Mouse (Mus musculus) myocyte (in vitro differentiated cells): ENCODE data around the gene Pdss2. TPM values are rescaled to one million over a fixed set of nuclear protein-coding genes. Genes with fewer than 3 reads are reported as not detected.
"Not testable (repeated sequence)": the region's sequence is repeated elsewhere in the genome, so short reads cannot be mapped to it uniquely, and the experiment has no call there.

Experiments
- H3K27me3 ChIP-seq: one replicate; pipeline ENCODE4 v1.6.1; 2011; ENCODE audit not compliant: control insufficient read depth, insufficient read depth, insufficient read length
- H3K36me3 ChIP-seq: one replicate; pipeline ENCODE4 v1.6.1; 2011; ENCODE audit not compliant: control insufficient read depth, insufficient read depth
- H3K4me2 ChIP-seq: one replicate; pipeline ENCODE4 v1.6.1; 2011; ENCODE audit warnings: low read depth, control low read depth
- H3K4me3 ChIP-seq: one replicate; pipeline ENCODE4 v1.5.1; 2011; ENCODE audit warnings: mild to moderate bottlenecking, control low read depth, moderate library complexity
- H3K79me2 ChIP-seq: one replicate; pipeline ENCODE4 v1.6.1; 2011; ENCODE audit not compliant: control insufficient read depth, insufficient read depth
- H3ac ChIP-seq: one replicate; pipeline ENCODE4 v1.6.1; 2011; ENCODE audit not compliant: control insufficient read depth, insufficient read length
- CEBPB ChIP-seq: IDR thresholded peaks from 2 replicates; pipeline ENCODE4 v1.6.1; 2011; ENCODE audit warnings: mild to moderate bottlenecking, moderate library complexity; ENCODE audit not compliant: poor library complexity, insufficient read depth, severe bottlenecking
- E2F4 ChIP-seq: IDR thresholded peaks from one replicate; pipeline ENCODE4 v1.6.1; 2011; ENCODE audit warnings: mild to moderate bottlenecking, control low read depth, moderate library complexity; ENCODE audit not compliant: insufficient read depth
- MAX ChIP-seq: IDR thresholded peaks from one replicate; pipeline ENCODE4 v1.6.1; 2011; ENCODE audit warnings: low read depth, mild to moderate bottlenecking, control low read depth
- MYOD1 ChIP-seq, 3 experiments: IDR thresholded peaks; one replicate each; pipeline ENCODE4 v1.6.1; 2011; ENCODE audit warnings: control low read depth in 2 of 3, low read depth in 2 of 3, mild to moderate bottlenecking in 2 of 3, moderate library complexity in 1 of 3; ENCODE audit not compliant: insufficient read length in 2 of 3, control insufficient read depth in 1 of 3
- MYOG ChIP-seq, 3 experiments: IDR thresholded peaks; one replicate each; pipeline ENCODE4 v1.6.1; 2011; ENCODE audit warnings: control low read depth in 2 of 3, low read depth in 2 of 3, mild to moderate bottlenecking in 2 of 3; ENCODE audit not compliant: insufficient read length in 2 of 3, control insufficient read depth in 1 of 3, insufficient read depth in 1 of 3
- POLR2A ChIP-seq: IDR thresholded peaks from one replicate; pipeline ENCODE4 v1.6.1; 2011; ENCODE audit warnings: low read depth, mild to moderate bottlenecking, control low read depth, moderate library complexity; ENCODE audit not compliant: insufficient read length
- POLR2AphosphoS2 ChIP-seq: IDR thresholded peaks from one replicate; pipeline ENCODE4 v1.6.1; 2011; ENCODE audit warnings: low read depth, control low read depth; ENCODE audit not compliant: insufficient read length
- REST ChIP-seq: IDR thresholded peaks from one replicate; pipeline ENCODE4 v1.6.1; 2011; ENCODE audit warnings: mild to moderate bottlenecking, control low read depth, moderate library complexity; ENCODE audit not compliant: insufficient read depth, insufficient read length
- SRF ChIP-seq: IDR thresholded peaks from one replicate; pipeline ENCODE4 v1.6.1; 2011; ENCODE audit warnings: low read depth; ENCODE audit not compliant: control insufficient read depth, insufficient read length
- TCF12 ChIP-seq: IDR thresholded peaks from one replicate; pipeline ENCODE4 v1.6.1; 2011; ENCODE audit warnings: mild to moderate bottlenecking, control low read depth; ENCODE audit not compliant: poor library complexity, insufficient read depth, severe bottlenecking
- TCF3 ChIP-seq: IDR thresholded peaks from one replicate; pipeline ENCODE4 v1.6.1; 2011; ENCODE audit warnings: low read depth, control low read depth; ENCODE audit not compliant: insufficient read length
- USF1 ChIP-seq: IDR thresholded peaks from one replicate; pipeline ENCODE4 v1.6.1; 2011; ENCODE audit warnings: low read depth, mild to moderate bottlenecking, control low read depth, moderate library complexity
- polyA plus RNA-seq: library from polyadenylated mRNA; unstranded; fragments of >200 nt; fragmentation: generic; extraction: Trizol; gene quantifications from one replicate; pipeline ENCODE4 v1.2.1, GENCODE M21; 2012; ENCODE audit warnings: missing spikeins

Gene Pdss2
- polyA plus RNA-seq, 1 experiment = 8.5 TPM

GRCm38 (mm10) chr10:43406107-43406506, 184.8 kb downstream of the Pdss2 start:
- Histone ChIP-seq H3K4me2 (no peak overlapping the region), H3K4me3 (no peak overlapping the region), H3ac (no peak overlapping the region), H3K79me2 (no peaks in the 10 kb centered on the region), H3K36me3 (peaks cover 3% of the 10 kb centered on the region), H3K27me3 (no peaks in the 10 kb centered on the region)
- TF ChIP-seq E2F4 (no peak), POLR2AphosphoS2 (no peak), POLR2A (no peak), MYOD1 (IDR thresholded peaks at IDR 0.05; ENCODE audit: control insufficient read depth in 1 of 3, insufficient read length in 2 of 3, low read depth in 2 of 3) (no peak), SRF (no peak), MAX (no peak), CEBPB (no peak), MYOG (IDR thresholded peaks at IDR 0.05; ENCODE audit: control insufficient read depth in 1 of 3, insufficient read depth in 1 of 3, insufficient read length in 2 of 3, low read depth in 2 of 3) (no peak), USF1 (no peak), REST (no peak), TCF3 (no peak), TCF12 (no peak)

GRCm38 (mm10) chr10:43406885-43407284, 185.6 kb downstream of the Pdss2 start:
- Histone ChIP-seq H3K79me2 (no peaks in the 10 kb centered on the region), H3K27me3 (no peaks in the 10 kb centered on the region), H3K4me3 (no peak overlapping the region), H3ac (no peak overlapping the region), H3K4me2 (no peak overlapping the region), H3K36me3 (peaks cover 3% of the 10 kb centered on the region)
- no peak for TF ChIP-seq MYOD1 (IDR thresholded peaks at IDR 0.05; ENCODE audit: control insufficient read depth in 1 of 3, insufficient read length in 2 of 3, low read depth in 2 of 3)
- TF ChIP-seq TCF12 = no peak
- no peak for TF ChIP-seq TCF3
- TF ChIP-seq POLR2A = no peak
- TF ChIP-seq E2F4 = no peak
- TF ChIP-seq CEBPB = no peak
- no peak for TF ChIP-seq REST

- TF ChIP-seq USF1 = no peak
- TF ChIP-seq SRF = no peak
- TF ChIP-seq MYOD1 (IDR thresholded peaks at IDR 0.05; ENCODE audit: control insufficient read depth in 1 of 3, insufficient read length in 2 of 3, low read depth in 2 of 3) = no peak
- TF ChIP-seq MAX = no peak
- no peak for TF ChIP-seq TCF3
- TF ChIP-seq E2F4 = no peak
- TF ChIP-seq POLR2AphosphoS2 = no peak
- no peak for TF ChIP-seq POLR2A
- no peak for TF ChIP-seq MYOG (IDR thresholded peaks at IDR 0.05; ENCODE audit: control insufficient read depth in 1 of 3, insufficient read depth in 1 of 3, insufficient read length in 2 of 3, low read depth in 2 of 3)
- no peak for TF ChIP-seq TCF12
- TF ChIP-seq CEBPB = no peak
- no peak for TF ChIP-seq REST
- H3K36me3 ChIP-seq = no peaks in the 10 kb centered on the region
- H3K4me3 ChIP-seq = no peak overlapping the region
- no peaks in the 10 kb centered on the region for H3K27me3 ChIP-seq
- no peaks in the 10 kb centered on the region for H3K79me2 ChIP-seq
- H3ac ChIP-seq = no peak overlapping the region
- H3K4me2 ChIP-seq = no peak overlapping the region
Observed at GRCm38 (mm10) chr10:43409506-43410230, 188.4 kb downstream of the Pdss2 start.

- H3K4me3 ChIP-seq, H3K79me2 ChIP-seq, H3K36me3 ChIP-seq, H3K4me2 ChIP-seq, H3K27me3 ChIP-seq, H3ac ChIP-seq: not testable (repeated sequence)
Observed at GRCm38 (mm10) chr10:43411164-43411563, 189.9 kb downstream of the Pdss2 start.

GRCm38 (mm10) chr10:43417346-43417745, 196.1 kb downstream of the Pdss2 start:
- TF ChIP-seq SRF = no peak
- TF ChIP-seq POLR2A = no peak
- TF ChIP-seq MYOG (IDR thresholded peaks at IDR 0.05; ENCODE audit: control insufficient read depth in 1 of 3, insufficient read depth in 1 of 3, insufficient read length in 2 of 3, low read depth in 2 of 3) = no peak
- TF ChIP-seq MAX = no peak
- TF ChIP-seq E2F4 = no peak
- TF ChIP-seq MYOD1 (IDR thresholded peaks at IDR 0.05; ENCODE audit: control insufficient read depth in 1 of 3, insufficient read length in 2 of 3, low read depth in 2 of 3) = no peak
- no peak for TF ChIP-seq USF1
- TF ChIP-seq CEBPB = no peak

More at GRCm38 (mm10) chr10:43417346-43417745, 196.1 kb downstream of the Pdss2 start:
- Histone ChIP-seq H3K79me2 (no peaks in the 10 kb centered on the region), H3K36me3 (no peaks in the 10 kb centered on the region), H3K4me3 (no peak overlapping the region), H3K27me3 (no peaks in the 10 kb centered on the region), H3K4me2 (no peak overlapping the region), H3ac (no peak overlapping the region)
